In genomic region chr10:127500042-127500441, GRCm38 (mm10) we compare ENCODE assay signal across 28 mouse cellular contexts. TPM values are rescaled to one million over a fixed set of nuclear protein-coding genes. Genes with fewer than 3 reads are reported as not detected.
DNase-seq lines count a peak whose midpoint lies in the region; ATAC-seq lines count a peak whose summit lies in the region.
"Had no signal": no experiment of that assay in that cellular context is flagged by ENCODE, and none has a peak within 500 bp of the region (broad histone marks: within the 10 kb centered on the region; RNA-seq: fewer than 3 reads in every experiment).

No protein-coding gene starts in this region.

- WGBS in kidney, embryonic 14.5 days = 81% methylated on average over 4 of the region's 4 CpGs

- ATAC-seq in frontal cortex, adult (ENCODE audit: low TSS enrichment) = peak; percentile 71
- no peak for ATAC-seq in kidney, embryonic 14.5 days (ENCODE audit: low FRiP score, low TSS enrichment)
- ATAC-seq: forebrain, embryonic 14.5 days; forebrain, postnatal 0 days; hindbrain, embryonic 16.5 days; intestine, embryonic 15.5 days; Patski had no signal

- H3K4me3 ChIP-seq in kidney, embryonic 14.5 days (ENCODE audit: low read length) = no peak overlapping the region
- H3K4me3 ChIP-seq: embryonic facial prominence, embryonic 10.5 days; embryonic facial prominence, embryonic 13.5 days; heart, embryonic 12.5 days; heart, embryonic 15.5 days; hindbrain, embryonic 10.5 days; hindbrain, embryonic 13.5 days; intestine, embryonic 15.5 days had no signal

- H3K9ac ChIP-seq in kidney, embryonic 14.5 days (ENCODE audit: low read depth, low read length) = no peak overlapping the region
- H3K9ac ChIP-seq: embryonic facial prominence, embryonic 13.5 days; forebrain, postnatal 0 days; heart, embryonic 12.5 days; heart, embryonic 15.5 days; hindbrain, embryonic 13.5 days; intestine, embryonic 15.5 days had no signal

- H3K27me3 ChIP-seq in kidney, embryonic 14.5 days (ENCODE audit: control insufficient read depth, insufficient read depth, low read length) = no peaks in the 10 kb centered on the region
- H3K27me3 ChIP-seq: embryonic facial prominence, embryonic 13.5 days; heart, embryonic 12.5 days; heart, embryonic 15.5 days; hindbrain, embryonic 13.5 days; intestine, embryonic 15.5 days; Patski had no signal

- no peak overlapping the region for H3K4me2 ChIP-seq in kidney, embryonic 14.5 days (replicated peaks; ENCODE audit: low read depth, low read length)
- H3K4me2 ChIP-seq: embryonic facial prominence, embryonic 13.5 days; heart, embryonic 12.5 days; heart, embryonic 15.5 days; hindbrain, embryonic 13.5 days; intestine, embryonic 15.5 days had no signal

- H3K27ac ChIP-seq in kidney, embryonic 14.5 days (ENCODE audit: low read depth, low read length) = no peak overlapping the region
- H3K27ac ChIP-seq: embryonic facial prominence, embryonic 10.5 days; embryonic facial prominence, embryonic 13.5 days; heart, embryonic 15.5 days; hindbrain, embryonic 10.5 days; hindbrain, embryonic 13.5 days; intestine, embryonic 15.5 days had no signal

- H3K36me3 ChIP-seq in kidney, embryonic 14.5 days (ENCODE audit: control insufficient read depth, insufficient read depth, low read length) = peaks cover 47% of the 10 kb centered on the region

- DNase-seq in frontal cortex, postnatal 36 days (ENCODE audit: low spot score in 2 of 2) = no peak
- peak; percentile 59 for DNase-seq in 3T3-L1 (ENCODE audit: low read depth, low spot score)
- DNase-seq in NIH3T3 (ENCODE audit: low read depth) = peak; percentile 39
- peak; percentile 48 for DNase-seq in telencephalon, adult 2 months (ENCODE audit: low read depth, low spot score)
- no peak for DNase-seq in right cerebral cortex, adult 18-20 months
- DNase-seq: adrenal gland, adult 2 months; adrenal gland, postnatal 14 days; cerebellum, adult 11-12 months; embryo, embryonic 11 days; forebrain, postnatal 0 days; gastrocnemius, postnatal 25 days; heart, adult 18-20 months; heart, postnatal 10 days; heart, postnatal 36 days; kidney, adult 11 months had no signal

- H3K4me1 ChIP-seq in kidney, embryonic 14.5 days (ENCODE audit: control insufficient read depth, insufficient read depth, low read length) = no peaks in the 10 kb centered on the region
- H3K4me1 ChIP-seq: embryonic facial prominence, embryonic 13.5 days; heart, embryonic 12.5 days; heart, embryonic 15.5 days; hindbrain, embryonic 13.5 days; intestine, embryonic 15.5 days had no signal

- H3K9me3 ChIP-seq in kidney, embryonic 14.5 days (ENCODE audit: control insufficient read depth, low read length) = no peaks in the 10 kb centered on the region
- H3K9me3 ChIP-seq: embryonic facial prominence, embryonic 10.5 days; embryonic facial prominence, embryonic 13.5 days; heart, embryonic 12.5 days; heart, embryonic 15.5 days; hindbrain, embryonic 10.5 days; hindbrain, embryonic 13.5 days; intestine, embryonic 15.5 days had no signal

RNA-seq across cellular contexts. Expression of gene Stac3, which starts 1.4 kb away (rescaled TPM):
- polyA plus RNA-seq in kidney, embryonic 14.5 days (2014; fragmentation: Nextera tagmentation; extraction: Ambion mirVana) = 0.39 and 0.50 TPM in 2 replicates
- polyA plus RNA-seq: forebrain, embryonic 11.5 days had no signal

RNA-seq across cellular contexts. Expression of gene Ndufa4l2, which starts 14.7 kb away (rescaled TPM):
- 27.1 and 32.7 TPM in 2 replicates for polyA plus RNA-seq in kidney, embryonic 14.5 days (2014; fragmentation: Nextera tagmentation; extraction: Ambion mirVana)

RNA-seq across cellular contexts. Expression of gene Shmt2, which starts 22.2 kb away (rescaled TPM):
- polyA plus RNA-seq in kidney, embryonic 14.5 days (2014; fragmentation: Nextera tagmentation; extraction: Ambion mirVana) = 68.9 and 99.8 TPM in 2 replicates

RNA-seq across cellular contexts. Expression of gene Nxph4, which starts 34.3 kb away (rescaled TPM):
- 0.49 and 1.2 TPM in 2 replicates for polyA plus RNA-seq in kidney, embryonic 14.5 days (2014; fragmentation: Nextera tagmentation; extraction: Ambion mirVana)

Comparison
In these comparisons a context has a peak if more than half of its experiments do, and no peak if none do; other contexts are left out.
1. DNase-seq: peak in 3T3-L1 (single experiment), NIH3T3 (single experiment) and telencephalon, adult 2 months (single experiment); none in frontal cortex, postnatal 36 days (0 of 2) and right cerebral cortex, adult 18-20 months (single experiment).